Mouse (Mus musculus): ENCODE measurements around the gene Gm11027.

GRCm38 (mm10) chr12:116280653-116281364 is 5.6 kb downstream of the Gm11027 start, which contains the start of gene Esyt2:
- TF ChIP-seq GATA1 (IDR thresholded peaks at IDR 0.05; ENCODE audit: low read length) (no peak), TAL1 (IDR thresholded peaks at IDR 0.05; ENCODE audit: low read length) (no peak)
